Mouse (Mus musculus) heart, postnatal 4 days (tissue): ENCODE measurements around the gene Krt75. TPM values are rescaled to one million over a fixed set of nuclear protein-coding genes. Genes with fewer than 3 reads are reported as not detected.
A peak's percentile ranks its signal among the peaks of the same experiment; 100 is the strongest.
"Not testable (repeated sequence)": the region's sequence is repeated elsewhere in the genome, so short reads cannot be mapped to it uniquely, and the experiment has no call there.

ENCODE experiments used
- DNase-seq: peaks from one replicate; pipeline ENCODE4 v3.0.0; 2021
- total RNA-seq, 2 experiments: library from RNA; stranded (reverse); gene quantifications; 2 replicates each; pipeline ENCODE4 v1.2.3; 2021

The Krt75 gene
- not detected for total RNA-seq

DNA sequence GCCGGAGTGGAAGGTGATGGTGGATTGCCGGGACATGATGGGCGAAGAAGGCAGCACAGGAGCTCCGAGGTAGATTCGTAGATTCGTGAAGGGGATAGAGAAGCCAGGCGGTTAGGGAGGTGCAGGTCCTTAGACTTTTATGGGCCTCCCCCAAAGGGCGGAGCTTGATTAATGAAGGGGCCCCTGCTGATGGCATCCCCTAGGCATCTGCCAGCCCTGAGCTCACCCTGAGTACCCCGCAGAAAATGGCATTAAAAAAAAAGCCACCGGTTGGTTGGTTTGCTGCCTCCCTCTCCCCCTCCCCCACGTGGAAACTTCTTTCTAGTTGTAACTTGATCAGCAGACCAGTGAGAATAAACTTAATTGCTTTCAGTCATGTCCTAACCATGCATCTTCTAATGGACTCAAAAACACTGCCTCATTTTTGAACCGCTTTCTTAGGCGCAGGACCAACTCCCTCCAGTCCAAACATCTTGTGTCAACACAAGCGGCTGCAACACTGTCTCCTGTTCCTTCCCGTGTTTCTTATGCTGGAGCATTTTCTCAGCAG lies at the start of gene Krt75:
Gene Krt75 (minus strand): TSS at position 109 of the 550 bp plus-strand sequence.
- no peak for DNase-seq

- DNase-seq, result no peak
Measured at GRCm38 (mm10) chr15:101599123-101599522, 25.4 kb upstream of the Krt75 start.

DNA sequence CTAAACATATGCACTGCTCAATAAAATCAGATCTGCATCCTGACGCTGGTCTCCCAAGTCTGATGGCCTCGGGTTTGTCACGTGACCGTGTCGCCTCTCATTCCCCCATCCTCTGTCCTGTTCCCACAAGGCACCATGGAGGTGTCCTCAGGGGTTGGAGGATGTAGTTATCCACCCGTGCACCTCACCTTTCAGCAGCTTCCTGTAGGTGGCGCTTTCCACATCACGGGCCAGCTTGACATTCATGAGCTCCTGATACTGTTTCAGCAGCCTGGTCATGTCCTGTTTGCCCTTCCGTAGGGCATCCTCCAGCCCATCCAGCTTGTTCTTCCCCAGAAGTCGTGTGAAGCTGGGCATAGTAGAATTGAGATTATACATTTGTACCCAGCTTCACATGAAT lies 14.5 kb upstream of the Krt75 start:
- DNase-seq, result no peak

DNA sequence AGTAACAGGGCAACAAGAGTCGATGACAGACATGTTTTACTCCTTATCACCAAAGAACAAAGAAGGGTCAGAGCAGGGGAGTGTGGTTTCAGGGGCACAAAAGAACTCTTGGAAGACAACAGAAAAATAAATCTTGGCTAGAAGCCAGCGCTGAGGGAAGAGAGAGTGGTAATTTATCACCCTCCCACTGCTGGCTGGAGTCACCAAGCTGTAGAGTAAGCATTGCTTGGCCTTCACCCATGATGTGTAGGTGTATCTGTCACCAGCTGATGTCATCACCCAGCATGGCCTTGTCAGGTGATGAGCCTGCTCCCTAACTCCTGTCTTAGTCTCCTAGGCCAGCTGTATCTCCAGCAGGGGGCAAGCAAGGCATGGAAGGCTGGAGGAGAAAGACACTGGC lies 10.8 kb upstream of the Krt75 start:
- DNase-seq, result no peak

DNA sequence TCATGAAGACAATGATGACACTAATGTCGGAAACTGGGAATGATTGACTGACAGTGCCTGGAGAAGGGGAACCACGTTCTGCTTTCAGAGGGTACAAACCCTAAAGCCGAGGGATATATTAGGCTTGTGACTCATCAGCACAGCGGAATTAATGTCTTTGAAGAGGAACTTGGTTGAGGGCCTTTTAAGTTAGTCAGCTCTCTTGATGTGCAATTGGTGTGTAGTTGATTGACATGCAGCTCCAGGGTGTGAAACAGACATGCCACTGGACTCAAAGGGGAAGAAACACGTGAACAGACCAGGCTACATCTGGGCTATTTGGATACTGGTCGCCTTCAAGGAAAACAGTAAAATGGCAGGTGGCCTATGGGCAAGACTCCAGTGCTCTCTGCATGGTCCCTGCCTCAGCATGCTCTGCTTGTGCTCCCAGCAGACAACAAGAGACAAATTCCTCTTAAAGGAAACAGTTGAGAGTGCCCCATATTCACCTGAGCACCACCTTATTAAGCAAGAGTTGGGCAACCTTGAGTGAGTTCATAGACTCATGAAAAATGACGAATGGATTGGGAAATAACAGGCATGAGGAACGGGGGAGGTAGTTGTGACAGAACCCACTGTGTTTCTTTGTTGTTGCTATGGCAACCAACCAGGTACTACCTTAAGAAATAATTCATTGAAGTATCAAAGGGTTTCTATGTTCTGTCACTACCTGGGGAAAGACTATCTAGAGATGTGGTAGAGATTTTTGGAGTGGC lies 9.7 kb upstream of the Krt75 start:
- no peak for DNase-seq

GRCm38 (mm10) chr15:101581701-101582100 lies 8.0 kb upstream of the Krt75 start:
- DNase-seq, result no peak

DNA sequence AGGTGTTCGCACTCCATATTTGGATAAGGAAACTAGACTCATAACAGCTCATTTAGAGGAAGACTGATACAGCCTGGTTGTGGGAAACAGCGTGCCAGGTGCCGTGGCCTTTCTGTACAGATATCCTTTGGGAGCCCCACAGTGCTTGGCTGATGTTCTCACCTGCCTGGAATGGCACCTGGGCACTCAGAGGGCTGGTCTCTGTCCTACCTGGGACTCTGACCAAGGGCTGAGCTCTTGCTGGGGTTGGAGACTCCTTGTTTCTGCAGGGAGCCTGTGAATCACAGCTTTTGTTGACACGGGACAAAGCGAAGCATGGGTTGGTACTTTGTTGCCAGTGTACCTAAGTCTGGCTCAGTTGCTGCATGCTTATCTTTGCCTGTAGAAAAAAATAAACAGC lies 1.8 kb upstream of the Krt75 start:
- DNase-seq, result no peak

DNA sequence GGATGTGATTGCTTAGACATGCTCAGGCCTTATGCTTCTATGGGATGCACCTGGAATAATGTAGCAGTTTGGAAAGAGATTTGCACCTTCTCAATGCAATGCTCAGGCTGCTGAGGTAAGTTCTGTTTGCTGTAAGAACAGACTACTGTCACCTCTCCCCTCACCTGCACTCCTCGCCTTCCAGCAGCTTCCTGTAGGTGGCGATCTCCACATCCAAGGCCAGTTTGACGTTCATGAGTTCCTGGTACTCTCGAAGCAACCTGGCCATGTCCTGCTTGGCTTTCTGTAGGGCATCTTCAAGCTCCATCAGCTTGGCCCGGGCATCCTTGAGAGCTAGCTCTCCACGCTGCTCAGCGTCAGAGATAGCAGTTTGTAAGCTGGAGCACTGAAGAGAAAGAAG lies 5.9 kb downstream of the Krt75 start:
- DNase-seq, result no peak

GRCm38 (mm10) chr15:101562850-101563249 lies 10.9 kb downstream of the Krt75 start, which contains the start of gene Krt90:
TSS of gene Krt90 (minus strand) at chr15:101562950.
- no peak for DNase-seq

DNA sequence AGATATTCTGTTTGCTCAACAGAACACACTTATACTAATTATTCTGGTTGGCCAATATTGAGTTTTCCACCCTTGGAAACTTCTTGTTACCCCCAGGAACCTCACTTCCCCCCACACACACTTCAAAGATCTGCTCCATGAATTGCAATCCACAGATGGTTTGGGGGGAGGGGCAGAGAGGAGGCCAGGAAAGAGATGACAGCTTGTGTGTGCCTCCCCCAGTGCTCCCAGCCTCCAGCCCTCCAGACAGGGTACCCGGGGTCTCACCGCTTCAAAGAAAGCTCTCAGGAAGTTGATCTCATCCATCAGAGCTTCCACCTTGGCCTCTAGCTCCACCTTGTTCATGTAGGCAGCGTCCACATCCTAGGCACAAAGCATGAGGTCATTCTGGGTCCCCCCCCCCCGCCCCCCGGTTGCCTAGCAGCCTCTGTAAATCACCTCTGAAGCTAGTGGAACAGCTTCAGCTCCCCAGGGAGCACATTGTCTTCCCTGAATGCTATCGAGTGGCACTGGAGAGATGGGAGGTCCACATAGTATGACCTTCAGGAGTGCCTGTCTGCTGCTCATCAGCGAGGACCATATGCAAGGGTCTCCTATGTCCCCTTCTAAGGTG lies 15.6 kb downstream of the Krt75 start:
- DNase-seq, result no peak

GRCm38 (mm10) chr15:101553169-101553568 lies 20.5 kb downstream of the Krt75 start:
- DNase-seq, result peak; percentile 48

DNA sequence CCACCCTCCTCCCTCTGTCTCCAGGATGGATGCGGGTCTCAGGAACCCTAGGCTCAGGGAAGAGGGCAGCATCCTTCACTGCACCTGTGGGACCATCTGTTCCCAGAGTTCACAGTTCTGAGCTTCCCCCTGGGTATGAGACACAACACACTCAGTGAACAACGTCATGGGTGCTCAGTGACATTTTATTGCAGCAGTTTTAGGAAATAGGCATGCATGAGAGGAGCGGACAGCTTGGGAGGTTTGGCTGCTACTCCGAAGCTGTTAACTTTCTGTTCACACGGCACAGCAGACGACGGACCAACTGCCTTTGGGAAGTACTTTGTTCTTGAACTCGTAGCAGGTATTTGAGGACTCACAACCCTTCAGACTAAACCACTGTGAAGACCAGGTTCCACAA lies 21.5 kb downstream of the Krt75 start:
- no peak for DNase-seq

- no peak for DNase-seq
Measured at GRCm38 (mm10) chr15:101550567-101550966, 23.1 kb downstream of the Krt75 start, which contains the start of gene Krt82. TSS of gene Krt82 (minus strand) at chr15:101550667.

DNA sequence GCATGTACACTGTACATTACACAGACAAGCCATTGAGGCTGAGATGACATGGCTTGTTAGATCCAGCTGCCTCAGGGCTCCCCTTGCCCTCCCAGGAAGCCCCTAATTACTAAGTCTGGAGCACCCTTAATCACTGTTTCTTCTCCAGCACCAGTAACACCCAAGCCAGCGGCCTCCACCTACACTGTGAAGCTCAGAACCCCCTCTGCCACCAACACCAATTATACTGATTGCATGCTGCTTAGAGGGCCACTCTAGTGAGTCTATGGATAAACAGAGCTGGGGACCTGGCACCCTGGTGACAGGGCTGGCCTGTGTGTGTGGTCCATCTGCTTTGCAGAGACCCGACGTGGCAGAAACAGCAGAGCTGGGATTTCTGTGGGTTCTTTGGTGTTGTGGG lies 29.2 kb downstream of the Krt75 start:
- no peak for DNase-seq

GRCm38 (mm10) chr15:101542543-101542942 lies 31.2 kb downstream of the Krt75 start:
- no peak for DNase-seq

DNA sequence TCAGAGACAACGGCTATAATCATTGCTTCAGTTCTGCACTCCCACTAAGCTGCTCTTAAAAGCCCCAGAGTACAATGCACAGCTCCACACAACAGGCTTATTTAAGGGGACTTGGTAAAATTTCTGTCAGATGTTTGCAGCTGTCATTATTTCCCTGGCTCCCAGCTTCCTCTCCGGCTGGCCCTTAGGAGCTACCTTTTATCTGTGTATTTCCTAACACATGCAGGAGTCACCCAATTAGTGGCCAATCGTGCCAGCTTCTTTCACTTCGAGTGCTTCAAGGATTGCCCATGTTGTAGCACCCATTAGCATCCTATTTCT lies 35.2 kb downstream of the Krt75 start:
- no peak for DNase-seq

GRCm38 (mm10) chr15:101537864-101538579 lies 35.7 kb downstream of the Krt75 start:
- DNase-seq, result no peak

DNA sequence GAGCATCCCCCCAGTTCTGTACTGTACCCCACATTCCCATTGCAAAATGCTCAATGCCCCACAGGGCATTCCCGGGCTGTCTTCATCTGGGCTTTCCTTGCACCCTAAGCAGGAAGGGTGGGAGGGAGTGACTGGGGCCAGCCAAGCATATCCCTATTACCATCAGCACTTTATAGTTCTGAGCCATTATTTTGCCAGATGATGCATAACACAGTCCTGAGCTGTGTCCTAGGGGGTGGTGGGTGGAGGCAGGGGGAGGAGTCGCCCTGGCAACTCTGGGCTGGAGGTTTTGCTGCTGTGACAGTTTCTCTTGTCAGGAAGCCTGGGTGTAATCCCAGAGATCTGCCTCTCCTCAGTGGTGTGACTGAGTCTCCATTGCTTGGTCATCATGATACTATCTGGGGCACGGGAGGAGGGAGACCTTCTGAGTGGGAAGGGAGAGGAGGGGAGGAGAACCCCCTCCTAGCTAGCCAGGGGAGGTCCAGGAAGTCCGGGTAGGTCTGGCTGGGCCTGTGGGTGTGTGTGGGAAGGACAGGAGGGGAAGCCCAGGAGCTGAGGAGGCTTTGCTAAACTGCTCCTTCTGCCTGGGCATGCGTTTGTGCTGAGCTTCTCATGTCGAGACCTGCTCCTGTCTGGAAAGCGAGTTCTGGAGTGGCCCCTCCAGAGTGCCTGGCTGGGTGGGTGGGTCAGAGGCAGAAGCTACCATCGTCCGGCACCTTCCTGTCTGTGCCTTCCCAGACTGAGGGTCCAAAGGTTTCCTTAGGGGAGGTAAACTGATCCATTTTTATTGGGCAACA lies 37.5 kb downstream of the Krt75 start:
- DNase-seq, result no peak

DNA sequence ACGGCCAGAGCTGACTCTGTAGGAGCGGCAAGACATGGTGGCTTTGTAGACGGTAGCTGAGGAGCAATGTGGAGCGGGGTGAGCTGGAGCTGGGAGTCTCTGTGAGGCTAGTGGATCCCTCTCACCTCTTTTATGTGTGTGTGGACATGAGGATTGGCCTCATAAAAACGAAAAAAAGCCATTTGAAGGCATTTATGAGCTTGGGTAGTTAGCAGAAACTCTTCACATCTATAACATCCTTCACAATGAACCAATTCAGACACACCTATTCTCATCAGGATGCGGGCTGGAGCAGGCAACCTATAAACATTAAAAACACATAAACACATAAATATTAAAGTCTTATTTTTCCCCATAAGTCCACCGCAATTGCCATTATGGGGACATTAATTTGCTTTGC lies 41.0 kb downstream of the Krt75 start, which contains the start of gene Krt84:
Gene Krt84 (minus strand): TSS at position 101 of the 400 bp plus-strand sequence.
- no peak for DNase-seq

DNA sequence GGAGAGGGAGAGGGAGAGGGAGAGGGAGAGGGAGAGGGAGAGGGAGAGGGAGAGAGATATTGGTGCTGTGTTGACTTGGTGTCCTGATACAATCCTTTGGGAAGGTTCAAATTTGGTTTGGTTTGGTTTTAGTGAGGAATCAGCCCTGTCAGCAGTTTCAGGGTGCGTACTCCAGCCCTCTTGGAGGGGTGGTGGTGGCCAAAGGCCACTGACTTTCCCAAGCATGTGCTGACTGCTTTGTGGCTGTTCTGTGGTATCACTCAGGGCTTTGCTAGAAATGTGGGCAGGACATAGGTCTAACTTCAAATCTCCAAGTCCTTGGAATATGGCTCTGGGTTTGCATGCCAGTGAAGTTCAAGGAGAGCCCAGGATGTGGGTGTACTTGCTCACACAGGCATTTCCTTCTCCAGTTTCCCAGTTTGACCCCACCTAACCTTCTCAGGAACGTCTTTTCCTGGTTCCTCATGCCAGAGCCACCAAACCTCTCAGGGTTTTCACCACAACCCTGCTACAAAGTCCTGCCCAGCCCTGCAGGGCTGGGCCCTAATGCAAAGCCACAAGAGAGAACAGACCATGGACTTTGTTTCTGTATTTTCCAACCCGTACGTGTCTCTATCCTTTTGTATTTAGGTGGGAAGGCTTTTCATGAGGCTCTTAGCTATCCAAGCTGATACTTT lies 51.0 kb downstream of the Krt75 start:
- no peak for DNase-seq

- peak; percentile 84 for DNase-seq
Measured at GRCm38 (mm10) chr15:101519792-101520191, 53.9 kb downstream of the Krt75 start.

DNA sequence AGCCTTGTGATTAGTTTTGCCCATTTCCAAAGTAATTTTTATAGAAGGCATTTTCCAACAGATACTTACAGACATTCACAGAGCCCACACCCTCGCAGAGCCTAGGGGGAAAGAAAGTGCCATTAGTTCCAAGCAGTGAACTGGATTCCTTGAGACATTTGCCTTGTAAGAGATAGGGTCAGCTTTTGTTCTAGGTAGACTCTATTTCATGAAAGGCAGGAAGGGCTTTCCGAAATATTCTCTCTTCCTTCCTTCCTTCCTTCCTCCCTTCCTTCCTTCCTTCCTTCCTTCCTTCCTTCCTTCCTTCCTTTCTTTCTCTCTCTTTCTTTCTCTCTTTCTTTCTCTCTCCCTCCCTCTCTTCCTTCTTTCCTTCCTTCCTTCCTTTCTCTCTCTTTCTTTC lies 56.5 kb downstream of the Krt75 start, which contains the start of gene Gm49425:
Gene Gm49425 (minus strand): TSS at position 101 of the 400 bp plus-strand sequence.
- not testable (repeated sequence) for DNase-seq
